Mouse (Mus musculus) forebrain, embryonic 16.5 days (tissue): ENCODE results near the gene Naxd. TPM values are rescaled to one million over a fixed set of nuclear protein-coding genes. Genes with fewer than 3 reads are reported as not detected.

Source experiments
- ATAC-seq: fragments of 200-750 bp; cut with Nextera tagmentation; 2 replicates; pipeline ENCODE4 v1.8.0; 2017; ENCODE audit warnings: mild to moderate bottlenecking, moderate library complexity
- H3K27ac ChIP-seq: fragments of 300-500 bp; sonication (generic); 2 replicates; pipeline ENCODE4 v1.5.1; 2014; ENCODE audit warnings: low read length, control low read depth
- H3K27me3 ChIP-seq: fragments of 300-500 bp; sonication (generic); replicated peaks from 2 replicates; pipeline ENCODE4 v1.6.1; 2014; ENCODE audit warnings: low read length; ENCODE audit not compliant: control insufficient read depth, insufficient read depth
- H3K36me3 ChIP-seq: fragments of 300-500 bp; sonication (generic); 2 replicates; pipeline ENCODE4 v1.6.1; 2014; ENCODE audit not compliant: control insufficient read depth, insufficient read depth
- H3K4me1 ChIP-seq: fragments of 300-500 bp; sonication (generic); replicated peaks from 2 replicates; pipeline ENCODE4 v1.6.1; 2014; ENCODE audit warnings: low read length; ENCODE audit not compliant: control insufficient read depth, insufficient read depth
- H3K4me2 ChIP-seq: fragments of 300-500 bp; sonication (generic); 2 replicates; pipeline ENCODE4 v1.6.1; 2014; ENCODE audit warnings: mild to moderate bottlenecking, low read length, control low read depth
- H3K4me3 ChIP-seq: fragments of 300-500 bp; sonication (generic); replicated peaks from 2 replicates; pipeline ENCODE4 v1.5.1; 2014; ENCODE audit warnings: mild to moderate bottlenecking, low read length, control low read depth
- H3K9ac ChIP-seq: fragments of 300-500 bp; sonication (generic); replicated peaks from 2 replicates; pipeline ENCODE4 v1.6.1; 2014; ENCODE audit warnings: low read depth, low read length, control low read depth
- H3K9me3 ChIP-seq: fragments of 300-500 bp; sonication (generic); 2 replicates; pipeline ENCODE4 v1.6.1; 2016; ENCODE audit warnings: low read length; ENCODE audit not compliant: control insufficient read depth
- WGBS: fragments of 180-500 bp; shearing (Covaris S2); extraction: QIAGEN DNeasy Blood & Tissue Kit; methylation state at CpG from one replicate; pipeline ENCODE4 v1.1.7; 2014; 5-methylcytosine and 5-hydroxymethylcytosine counted together
- polyA plus RNA-seq: library from polyadenylated mRNA; unstranded; fragments of >200 nt; fragmentation: Nextera tagmentation; extraction: Ambion mirVana; gene quantifications from 2 replicates; pipeline ENCODE4 v1.2.1, GENCODE M21; 2015

Naxd gene
- polyA plus RNA-seq, result 148 and 168 TPM in 2 replicates

DNA sequence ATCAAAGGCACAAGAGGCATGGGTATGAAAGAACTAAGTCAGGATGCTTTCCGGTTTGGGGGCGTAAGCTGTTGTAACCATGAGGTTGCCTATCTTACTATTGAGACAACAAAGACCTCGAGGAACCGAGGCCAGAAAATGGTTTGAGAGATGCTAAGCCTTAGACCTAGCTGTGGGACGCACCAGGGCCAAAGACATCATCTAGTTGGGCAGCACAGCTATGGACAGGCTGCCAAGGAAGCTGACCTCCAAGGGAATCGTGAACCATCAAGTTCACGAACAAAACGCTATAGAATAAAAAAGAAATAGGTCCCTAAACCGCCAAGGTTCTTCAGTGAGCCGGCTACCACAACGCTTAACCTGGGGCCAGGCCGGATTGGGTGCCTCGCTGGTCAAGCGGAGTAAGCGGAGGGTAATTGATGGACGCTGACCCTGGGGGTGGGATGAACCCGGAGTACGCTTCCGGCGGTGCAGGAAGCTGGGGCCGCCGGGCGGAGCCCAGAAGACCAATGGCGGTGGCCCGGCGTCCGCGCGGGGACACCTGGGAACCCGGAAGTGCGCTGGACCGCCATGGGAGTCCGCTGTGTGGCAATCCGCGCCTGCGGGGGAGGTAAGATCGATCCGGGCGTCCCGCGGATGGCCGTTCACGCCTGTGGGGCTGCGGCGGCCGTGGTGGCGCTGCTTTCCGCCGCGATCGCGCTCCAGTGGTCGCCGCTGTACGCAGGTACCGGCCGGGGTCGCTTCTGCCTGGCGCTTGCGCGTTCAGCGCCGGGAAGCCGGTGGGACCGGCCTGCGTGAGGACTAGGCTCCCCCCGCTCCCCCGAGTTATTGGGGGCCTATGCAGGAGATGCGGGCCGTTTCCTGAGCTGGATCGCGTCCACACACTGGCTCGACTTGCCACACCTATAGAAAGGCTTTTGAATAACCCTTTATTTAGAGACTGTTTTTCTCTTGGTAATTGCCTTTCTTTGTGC, at the start of gene Naxd:
Gene Naxd (plus strand): TSS at position 490 of the 974 bp plus-strand sequence.
- ATAC-seq, result peak; percentile 99
- Histone ChIP-seq H3K4me2 (peak within 1 kb of the TSS; percentile 95), H3K4me1 (peaks cover 17% of the 10 kb centered on the region), H3K36me3 (no peaks in the 10 kb centered on the region), H3K27me3 (peaks cover 8% of the 10 kb centered on the region; the same call in 1 of the 2 replicates), H3K4me3 (peak within 1 kb of the TSS; percentile 92), H3K9me3 (no peaks in the 10 kb centered on the region), H3K27ac (peak within 1 kb of the TSS; percentile 87), H3K9ac (peak within 1 kb of the TSS; percentile 89)
- WGBS, result 3% methylated on average over 73 of the region's 73 CpGs

DNA sequence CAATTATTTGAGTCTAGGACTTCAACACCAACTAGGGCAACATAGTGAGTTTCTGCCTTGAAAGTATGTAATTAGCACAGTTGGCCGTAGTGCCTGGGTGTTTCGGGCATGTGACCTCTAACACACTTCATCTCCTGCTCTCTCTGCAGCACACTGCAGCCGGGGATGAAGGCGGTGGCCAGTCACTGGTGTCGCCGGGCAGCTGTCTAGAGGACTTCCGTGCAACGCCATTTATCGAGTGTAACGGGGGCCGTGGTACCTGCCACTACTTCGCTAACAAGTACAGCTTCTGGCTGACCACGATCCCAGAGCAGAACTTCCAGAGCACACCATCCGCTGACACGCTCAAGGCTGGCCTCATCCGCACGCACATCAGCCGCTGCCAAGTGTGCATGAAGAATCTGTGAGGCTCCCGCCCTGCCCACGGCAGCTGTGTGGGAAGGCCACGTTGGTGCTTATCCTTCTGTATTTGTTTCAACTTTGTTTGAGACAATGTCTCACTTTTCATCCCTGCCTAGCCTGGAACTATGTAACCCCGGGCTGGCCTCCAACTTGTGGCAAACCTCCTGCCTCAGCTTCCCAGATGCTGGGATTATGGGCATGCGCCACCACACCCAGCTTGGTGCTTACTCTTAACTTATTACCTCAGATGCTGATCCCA, 49.3 kb upstream of the Naxd start:
- Histone ChIP-seq H3K4me1 (no peaks in the 10 kb centered on the region), H3K9me3 (no peaks in the 10 kb centered on the region), H3K36me3 (no peaks in the 10 kb centered on the region), H3K27me3 (no peaks in the 10 kb centered on the region), H3K9ac (no peak overlapping the region), H3K4me3 (no peak overlapping the region), H3K27ac (no peak overlapping the region), H3K4me2 (no peak overlapping the region)
- WGBS, result 92% methylated on average over 23 of the region's 23 CpGs
- ATAC-seq, result no peak

DNA sequence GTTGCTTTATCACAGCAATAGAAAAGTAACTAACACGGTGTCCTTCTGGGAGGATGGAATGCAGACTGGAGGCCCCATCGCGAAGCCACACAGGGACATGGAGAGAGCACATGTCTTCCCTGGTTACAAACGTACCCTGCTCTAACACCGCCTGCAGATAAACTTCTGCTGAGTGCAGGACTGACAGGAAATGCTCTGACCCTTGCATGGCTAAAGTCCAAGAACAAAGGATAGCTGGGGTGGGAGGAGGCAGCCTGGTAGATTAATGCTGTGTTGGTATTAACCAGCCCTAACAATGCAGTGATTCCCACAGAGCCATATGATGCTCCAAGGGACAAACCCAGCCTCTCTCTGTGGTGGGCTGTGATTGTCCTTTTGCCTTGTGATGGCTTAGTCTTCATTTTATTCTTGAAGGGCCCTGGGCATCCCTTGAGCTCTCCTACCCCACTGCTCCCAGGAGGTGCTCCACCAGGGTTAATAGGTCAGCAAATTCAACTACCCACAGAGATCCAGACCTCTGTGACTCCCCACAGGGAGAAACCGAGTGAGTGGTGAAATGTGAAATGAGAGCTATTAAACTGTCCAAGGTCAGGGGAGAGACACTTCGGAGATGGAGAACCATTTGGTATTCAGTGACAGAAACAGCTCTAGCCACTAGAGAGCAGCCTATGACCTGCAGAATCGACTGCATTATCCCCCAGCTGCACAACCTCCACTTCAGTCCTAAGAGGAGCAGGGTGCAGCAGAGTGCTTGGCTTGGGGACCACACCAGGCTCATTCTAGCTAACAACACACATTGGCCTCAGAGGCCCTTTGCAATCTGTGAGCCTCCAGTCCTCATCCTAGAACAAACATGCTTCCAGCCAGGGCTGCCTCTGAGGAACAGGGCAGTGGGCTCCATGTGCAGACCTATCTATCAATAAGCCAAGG, 46.9 kb upstream of the Naxd start:
- H3K27me3 ChIP-seq, result no peaks in the 10 kb centered on the region
- no peak overlapping the region for H3K27ac ChIP-seq
- H3K4me1 ChIP-seq, result no peaks in the 10 kb centered on the region
- H3K9me3 ChIP-seq, result no peaks in the 10 kb centered on the region
- H3K36me3 ChIP-seq, result no peaks in the 10 kb centered on the region
- 44% methylated on average over 8 of the region's 8 CpGs for WGBS
- H3K9ac ChIP-seq, result no peak overlapping the region
- no peak overlapping the region for H3K4me3 ChIP-seq
- no peak overlapping the region for H3K4me2 ChIP-seq
- no peak for ATAC-seq

DNA sequence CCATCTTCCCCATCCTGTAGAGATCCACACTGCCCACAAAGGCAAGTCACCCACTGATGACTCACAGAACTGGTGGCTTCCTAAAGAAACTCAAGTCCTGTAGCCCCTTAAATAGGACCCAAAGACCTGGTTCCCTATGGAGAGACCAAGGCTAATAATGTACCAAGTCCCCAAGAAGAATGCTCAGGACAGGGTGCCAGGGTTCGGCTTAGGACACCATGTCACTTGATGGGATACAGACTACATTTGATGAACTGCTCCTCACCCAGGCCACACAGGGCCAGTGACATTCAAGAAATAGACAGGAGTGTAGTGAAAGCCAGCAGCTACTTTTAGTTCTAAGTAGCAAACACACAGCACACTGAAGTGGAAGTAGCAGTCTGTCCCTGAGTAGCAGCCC, 45.2 kb upstream of the Naxd start:
- no peak for ATAC-seq
- Histone ChIP-seq H3K36me3 (no peaks in the 10 kb centered on the region), H3K27ac (no peak overlapping the region), H3K9me3 (no peaks in the 10 kb centered on the region), H3K27me3 (no peaks in the 10 kb centered on the region), H3K4me2 (no peak overlapping the region), H3K4me1 (no peaks in the 10 kb centered on the region), H3K4me3 (no peak overlapping the region), H3K9ac (no peak overlapping the region)
- 97% methylated on average over 1 of the region's 1 CpGs for WGBS

DNA sequence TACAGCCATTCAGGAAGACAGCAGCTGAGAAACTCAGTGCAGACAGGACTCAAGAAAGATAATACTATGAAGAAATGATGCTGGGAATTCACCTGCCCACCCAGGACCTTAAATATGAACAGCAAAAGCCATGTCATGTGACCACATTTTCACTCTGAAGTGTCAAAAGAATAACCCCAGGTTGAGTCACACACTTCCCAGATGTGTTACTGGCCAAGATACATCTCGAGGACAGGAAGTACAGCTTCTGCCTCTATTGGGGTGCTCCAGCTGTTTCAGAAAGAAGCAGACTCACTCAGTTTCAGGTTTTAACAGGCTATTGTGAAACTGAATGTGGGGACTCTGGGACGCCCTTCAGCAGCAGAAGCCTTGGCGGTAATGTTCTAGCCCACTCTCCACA, 44.7 kb upstream of the Naxd start:
- no peak overlapping the region for H3K4me2 ChIP-seq
- H3K9me3 ChIP-seq, result no peaks in the 10 kb centered on the region
- H3K27ac ChIP-seq, result no peak overlapping the region
- WGBS, result 39% methylated on average over 3 of the region's 3 CpGs
- H3K27me3 ChIP-seq, result no peaks in the 10 kb centered on the region
- no peaks in the 10 kb centered on the region for H3K36me3 ChIP-seq
- no peak overlapping the region for H3K4me3 ChIP-seq
- no peak overlapping the region for H3K9ac ChIP-seq
- no peak for ATAC-seq
- H3K4me1 ChIP-seq, result no peaks in the 10 kb centered on the region

DNA sequence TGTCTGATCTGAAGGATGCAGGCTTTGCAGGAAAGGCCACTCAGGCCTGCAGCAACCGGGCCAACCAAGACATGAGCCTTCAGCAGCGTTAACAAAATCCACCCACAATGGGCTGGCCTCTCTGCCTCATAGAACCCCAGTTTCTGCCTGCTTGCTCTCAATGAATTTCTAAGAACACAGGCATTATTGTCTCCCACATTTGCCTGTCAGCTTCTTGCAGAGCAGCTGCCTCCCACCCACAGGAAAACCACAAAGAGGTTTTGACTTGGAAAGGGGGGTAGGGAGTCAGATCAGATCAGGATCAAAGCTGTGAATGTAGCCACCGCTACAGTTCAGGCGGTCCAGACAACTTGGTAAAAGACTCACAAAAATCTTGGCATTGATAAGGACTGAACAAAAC, 44.3 kb upstream of the Naxd start:
- peak; percentile 28; the same call in 1 of the 2 replicates for ATAC-seq
- WGBS, result 4% methylated on average over 4 of the region's 4 CpGs
- no peaks in the 10 kb centered on the region for H3K27me3 ChIP-seq
- no peak overlapping the region for H3K4me2 ChIP-seq
- no peak overlapping the region for H3K4me3 ChIP-seq
- H3K36me3 ChIP-seq, result no peaks in the 10 kb centered on the region
- no peak overlapping the region for H3K9ac ChIP-seq
- 0 out of 2 replicates have a peak, but pooled peaks cover 2% of the 10 kb centered on the region for H3K4me1 ChIP-seq
- H3K9me3 ChIP-seq, result no peaks in the 10 kb centered on the region
- H3K27ac ChIP-seq, result no peak overlapping the region

DNA sequence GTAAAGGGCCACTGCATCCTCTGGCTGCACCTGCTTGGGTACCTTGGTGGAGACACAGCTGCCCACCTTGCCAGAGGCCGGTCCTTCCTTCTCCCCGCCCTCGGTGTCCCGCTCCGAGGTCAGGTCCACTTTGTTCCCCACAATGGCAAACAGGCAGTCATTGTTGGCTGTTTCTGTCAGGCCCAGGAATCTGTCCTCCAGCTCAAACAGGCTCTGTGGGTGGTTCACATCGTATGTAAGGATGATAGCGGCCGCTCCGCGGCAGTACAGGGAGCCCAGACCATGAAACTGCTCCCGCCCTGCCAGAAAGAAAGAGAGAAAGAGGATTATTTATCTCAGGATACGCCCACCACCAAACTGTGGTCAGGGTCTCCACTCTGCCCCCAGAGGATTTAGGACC, 43.1 kb upstream of the Naxd start:
- no peak for ATAC-seq
- Histone ChIP-seq H3K27ac (no peak overlapping the region), H3K9ac (no peak overlapping the region), H3K4me1 (0 out of 2 replicates have a peak, but pooled peaks cover 2% of the 10 kb centered on the region), H3K4me2 (no peak overlapping the region), H3K9me3 (no peaks in the 10 kb centered on the region), H3K36me3 (no peaks in the 10 kb centered on the region), H3K4me3 (no peak overlapping the region), H3K27me3 (no peaks in the 10 kb centered on the region)
- WGBS, result 24% methylated on average over 12 of the region's 12 CpGs

DNA sequence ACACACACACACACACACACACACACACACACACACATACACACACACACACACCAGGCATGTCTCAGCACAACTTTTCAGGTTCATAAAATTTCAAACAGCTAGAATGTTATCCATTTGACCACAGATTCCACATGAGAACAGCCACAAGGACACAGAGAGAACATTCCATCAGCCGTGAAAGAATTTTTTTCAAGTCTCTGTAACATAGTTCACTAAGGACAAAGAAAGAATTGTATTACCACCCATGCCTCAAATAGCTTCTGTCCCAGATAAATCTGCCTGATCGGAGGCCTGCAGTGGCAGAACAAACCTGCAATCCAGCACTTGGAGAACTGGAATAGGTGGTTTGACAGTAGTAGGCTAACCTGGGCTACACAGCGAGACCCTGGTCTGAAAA, 40.0 kb upstream of the Naxd start:
- Histone ChIP-seq H3K27me3 (no peaks in the 10 kb centered on the region), H3K27ac (no peak overlapping the region), H3K9ac (no peak overlapping the region), H3K9me3 (no peaks in the 10 kb centered on the region), H3K4me2 (no peak overlapping the region), H3K36me3 (no peaks in the 10 kb centered on the region), H3K4me3 (no peak overlapping the region), H3K4me1 (0 out of 2 replicates have a peak, but pooled peaks cover 2% of the 10 kb centered on the region)
- WGBS, result 74% methylated on average over 3 of the region's 3 CpGs
- ATAC-seq, result no peak
